Mouse (Mus musculus) lung, postnatal 0 days (tissue): ENCODE results near the gene Ick.

Experiments used
- CTCF ChIP-seq: IDR thresholded peaks from 2 replicates; pipeline ENCODE4 v1.5.1; 2016; ENCODE audit warnings: antibody characterized with exemption, mild to moderate bottlenecking
- EP300 ChIP-seq: IDR thresholded peaks from 2 replicates; pipeline ENCODE4 v1.6.1; 2016; ENCODE audit warnings: antibody characterized with exemption, mild to moderate bottlenecking, control low read depth

GRCm38 (mm10) chr9:78211521-78211920 lies 102.5 kb downstream of the Ick start:
- TF ChIP-seq CTCF = no peak
- TF ChIP-seq EP300 = no peak
